Mouse (Mus musculus) urinary bladder, adult 2 months (tissue): ENCODE results near the gene Nsmce3. TPM values are rescaled to one million over a fixed set of nuclear protein-coding genes. Genes with fewer than 3 reads are reported as not detected.

Source experiments
- DNase-seq: peaks from one replicate; pipeline ENCODE4 v3.0.0; 2022; ENCODE audit warnings: low spot score
- polyA plus RNA-seq: library from polyadenylated mRNA; depleted of rRNA; stranded (reverse); fragments of >200 nt; gene quantifications from 2 replicates; pipeline ENCODE4 v1.2.3, GENCODE M21; 2012; rRNA removed

Gene Nsmce3
- 5.7 and 6.0 TPM in 2 replicates for polyA plus RNA-seq

- DNase-seq: peak; percentile 95
These were observed at the start of gene Nsmce3 for GRCm38 (mm10) chr7:64872743-64873241. Gene Nsmce3 (minus strand): TSS chr7:64872997.

DNA sequence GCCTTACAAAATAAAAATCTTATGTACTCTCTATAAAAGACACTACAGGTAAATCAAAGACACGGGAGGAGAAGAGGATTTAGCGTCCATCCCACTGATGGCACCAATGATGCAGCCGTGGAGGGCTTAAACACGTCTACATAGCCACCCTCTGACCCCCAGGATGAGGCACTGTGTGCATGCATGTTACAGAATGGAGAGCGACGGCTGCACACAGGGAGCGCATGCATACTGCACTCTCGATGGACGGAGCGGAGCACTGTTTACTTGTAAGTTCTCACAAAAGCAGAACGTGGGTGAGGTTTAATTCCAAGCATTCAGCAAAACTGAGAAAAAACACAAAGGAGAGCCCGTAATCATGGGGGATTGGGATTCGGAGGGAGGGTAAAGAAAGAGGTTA is 48.4 kb upstream of the Nsmce3 start:
- DNase-seq: no peak

DNA sequence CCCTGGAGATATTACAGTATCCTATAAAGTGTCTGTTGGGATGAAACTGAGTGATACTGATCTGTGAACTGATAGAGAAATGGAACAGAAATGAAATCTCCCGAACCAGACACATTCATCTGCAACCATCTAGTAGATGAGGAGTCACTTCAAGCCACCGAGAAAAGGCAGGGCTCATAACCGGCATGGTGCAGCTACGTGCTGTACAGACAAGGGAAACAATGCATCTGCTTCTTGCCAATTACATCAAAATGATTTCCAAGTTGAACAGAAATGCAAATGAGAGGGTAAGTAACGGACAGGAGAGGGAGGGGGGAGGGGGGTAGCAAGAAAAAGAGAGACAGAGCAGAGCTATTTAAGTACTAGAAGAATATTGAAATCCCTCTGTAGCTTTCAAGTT is 47.9 kb upstream of the Nsmce3 start:
- no peak for DNase-seq

DNA sequence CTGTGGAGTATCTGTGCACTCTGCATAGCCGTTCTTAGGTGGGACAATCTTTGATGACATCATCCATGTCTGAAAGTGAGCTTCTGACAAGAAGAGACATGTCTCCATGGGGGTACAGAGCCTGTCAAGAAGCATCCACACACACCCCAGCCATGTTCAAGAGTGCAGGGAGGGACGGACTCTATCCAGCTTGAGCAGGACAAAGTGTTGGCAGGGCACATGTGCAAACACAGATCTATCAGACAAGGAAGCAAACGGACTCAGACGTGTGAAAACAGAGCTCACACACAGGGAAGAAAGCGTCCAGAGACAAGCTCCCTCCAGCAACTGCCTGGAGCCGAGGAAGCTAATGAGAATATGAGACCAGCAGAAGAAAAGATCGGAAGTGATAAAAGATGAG is 43.9 kb upstream of the Nsmce3 start:
- no peak for DNase-seq

DNA sequence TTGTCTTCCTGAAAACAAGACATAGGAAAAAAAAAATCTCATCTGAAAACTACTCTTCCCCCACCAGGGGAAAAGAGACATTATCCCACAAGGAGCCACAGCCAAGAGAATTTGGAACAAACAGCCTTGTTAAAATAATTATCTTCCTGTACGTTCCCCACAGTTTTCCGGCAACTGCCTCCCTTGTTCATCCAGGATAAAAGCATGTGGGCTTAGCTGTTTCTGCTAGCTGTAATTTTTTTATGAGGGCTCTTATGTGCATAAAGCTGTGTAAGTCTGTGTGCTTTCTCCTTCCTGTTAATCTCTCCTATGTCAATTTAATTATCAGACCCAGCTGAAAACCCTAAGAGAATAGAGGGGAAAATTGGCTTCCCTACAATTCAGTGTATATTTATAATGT is 42.3 kb upstream of the Nsmce3 start:
- no peak for DNase-seq

DNA sequence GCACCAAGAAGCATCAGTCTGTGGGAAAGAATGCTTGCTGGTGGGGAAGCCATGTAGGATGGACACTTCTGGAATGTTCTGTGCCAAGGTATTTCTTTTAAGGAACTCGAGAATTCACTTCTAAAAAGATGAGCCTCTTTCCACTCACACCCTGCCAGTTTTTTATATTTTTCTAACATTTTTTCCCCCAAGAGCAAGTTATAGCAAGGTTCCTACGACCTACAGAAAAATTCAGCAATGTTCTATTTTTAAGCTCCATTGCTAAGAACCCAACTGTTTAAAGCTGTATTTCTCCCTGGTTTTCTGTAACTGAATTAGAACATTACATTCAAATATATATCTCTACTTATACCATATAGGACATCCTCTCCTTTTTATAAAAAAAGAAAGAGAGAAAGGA is 39.1 kb upstream of the Nsmce3 start:
- no peak for DNase-seq

DNA sequence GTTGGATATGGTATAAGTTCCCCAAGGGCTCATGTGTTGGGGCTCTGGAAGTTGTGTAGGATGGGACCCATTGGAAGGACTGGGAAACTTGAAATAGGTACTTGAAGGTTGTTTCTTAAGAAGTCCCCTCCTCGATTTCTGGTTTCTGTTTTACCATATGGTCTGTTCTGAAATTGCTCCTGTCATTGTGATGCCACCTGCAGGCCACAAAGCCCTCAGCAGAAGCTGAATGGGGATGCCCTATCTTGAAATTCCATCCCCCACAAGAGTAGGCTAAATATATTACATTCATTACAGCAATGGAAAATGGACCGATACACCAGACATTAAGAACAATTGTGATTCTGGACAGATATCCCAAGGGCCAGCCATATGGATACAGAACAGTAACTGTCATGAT is 37.4 kb upstream of the Nsmce3 start:
- DNase-seq: no peak

GRCm38 (mm10) chr7:64906955-64907354 is 34.2 kb upstream of the Nsmce3 start:
- no peak for DNase-seq

DNA sequence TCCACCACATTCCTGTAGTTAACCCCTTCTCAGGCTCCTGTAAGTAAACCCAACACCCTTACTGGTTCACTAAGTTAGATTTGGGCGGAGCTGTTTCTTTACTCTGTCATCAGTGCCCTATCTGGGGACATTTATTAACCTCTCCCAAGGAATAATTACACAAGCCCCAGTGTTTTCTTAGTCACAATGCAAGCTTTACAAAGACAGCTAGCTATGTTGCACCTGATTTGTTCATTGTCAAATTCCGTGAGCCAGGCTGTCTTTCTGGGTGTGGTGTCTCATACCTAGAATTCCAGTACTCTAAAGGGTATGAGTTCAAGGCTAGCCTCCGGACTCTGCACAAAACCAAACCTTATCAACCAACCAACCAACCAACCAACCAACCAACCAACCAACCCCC is 32.7 kb upstream of the Nsmce3 start:
- no peak for DNase-seq

GRCm38 (mm10) chr7:64900249-64900648 is 27.5 kb upstream of the Nsmce3 start:
- no peak for DNase-seq

DNA sequence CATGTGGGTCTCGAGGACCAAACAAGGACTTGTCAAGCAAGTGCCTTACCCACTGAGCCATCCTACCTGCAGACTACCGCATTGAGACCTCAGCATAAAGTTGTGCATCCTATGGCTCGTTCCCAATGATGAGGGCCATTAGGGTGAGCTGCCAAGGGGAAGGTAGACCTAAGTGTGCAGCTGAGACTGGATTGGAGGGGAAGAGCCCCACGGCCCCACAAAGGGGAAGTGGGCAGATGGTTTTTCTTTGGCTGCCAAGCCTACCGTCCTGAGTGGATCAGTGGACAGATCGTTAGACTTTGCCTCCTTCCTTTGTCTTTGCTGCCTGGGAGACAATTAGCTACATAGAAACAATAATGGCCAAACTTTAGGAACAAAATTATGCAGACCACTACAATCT is 23.8 kb upstream of the Nsmce3 start:
- DNase-seq: no peak

DNA sequence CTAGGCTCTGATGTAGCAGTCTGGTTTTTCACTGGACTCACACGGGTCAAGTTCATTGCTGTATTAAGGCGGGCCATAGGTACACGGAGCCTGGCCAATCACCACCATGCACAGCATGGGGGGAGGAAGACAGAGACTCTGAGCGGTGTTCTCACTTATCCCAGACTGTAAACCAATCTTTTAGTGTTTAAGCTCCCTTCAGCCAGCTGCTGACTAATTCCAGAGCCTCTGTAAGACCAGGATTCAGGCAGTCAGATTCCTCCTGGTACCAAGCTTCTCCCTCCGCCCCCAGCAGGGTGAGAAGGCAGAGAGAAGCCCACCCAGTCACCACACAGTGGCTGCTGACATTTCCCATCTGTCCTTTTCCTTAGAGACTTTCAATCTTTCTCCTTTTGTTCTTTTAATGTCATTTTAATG is 22.9 kb upstream of the Nsmce3 start:
- DNase-seq: no peak

DNA sequence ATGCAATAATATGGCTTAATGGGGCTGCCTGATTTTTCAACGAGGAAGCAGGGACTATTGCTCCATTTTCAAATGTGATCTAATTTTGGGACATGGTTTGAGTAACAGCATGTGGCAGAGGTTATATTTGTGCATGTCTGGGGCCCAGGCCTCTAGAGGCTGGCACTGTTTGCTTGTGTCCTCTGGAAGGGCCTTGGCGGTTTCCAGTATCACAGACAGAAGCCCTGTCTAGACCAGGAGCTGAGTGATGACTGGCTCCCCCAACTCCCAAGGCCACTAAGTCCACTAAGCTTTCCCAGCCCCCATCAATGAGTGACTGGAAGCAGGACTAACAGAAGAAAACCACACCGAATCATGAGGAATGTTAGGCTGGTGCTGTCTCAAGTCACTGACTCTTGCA is 18.3 kb upstream of the Nsmce3 start:
- no peak for DNase-seq

DNA sequence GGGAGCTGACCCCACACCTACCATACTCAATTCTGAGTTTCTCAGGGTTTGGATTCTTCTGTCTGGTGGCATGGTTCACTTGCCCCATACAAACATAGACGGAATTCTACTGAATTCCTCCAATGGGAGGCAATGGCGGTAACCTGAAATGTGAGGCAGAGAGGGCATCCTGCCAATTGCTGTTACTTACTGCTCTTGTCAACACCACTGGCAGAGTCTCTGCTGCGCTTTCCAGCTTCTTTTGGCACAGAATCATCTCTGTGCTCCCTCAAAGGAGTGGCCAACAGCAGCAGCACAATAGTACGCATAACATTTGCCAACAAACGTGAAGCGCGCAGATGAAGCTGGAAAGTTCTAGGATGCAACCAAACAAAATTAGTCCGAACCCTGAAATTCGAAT is 17.1 kb upstream of the Nsmce3 start:
- no peak for DNase-seq

DNA sequence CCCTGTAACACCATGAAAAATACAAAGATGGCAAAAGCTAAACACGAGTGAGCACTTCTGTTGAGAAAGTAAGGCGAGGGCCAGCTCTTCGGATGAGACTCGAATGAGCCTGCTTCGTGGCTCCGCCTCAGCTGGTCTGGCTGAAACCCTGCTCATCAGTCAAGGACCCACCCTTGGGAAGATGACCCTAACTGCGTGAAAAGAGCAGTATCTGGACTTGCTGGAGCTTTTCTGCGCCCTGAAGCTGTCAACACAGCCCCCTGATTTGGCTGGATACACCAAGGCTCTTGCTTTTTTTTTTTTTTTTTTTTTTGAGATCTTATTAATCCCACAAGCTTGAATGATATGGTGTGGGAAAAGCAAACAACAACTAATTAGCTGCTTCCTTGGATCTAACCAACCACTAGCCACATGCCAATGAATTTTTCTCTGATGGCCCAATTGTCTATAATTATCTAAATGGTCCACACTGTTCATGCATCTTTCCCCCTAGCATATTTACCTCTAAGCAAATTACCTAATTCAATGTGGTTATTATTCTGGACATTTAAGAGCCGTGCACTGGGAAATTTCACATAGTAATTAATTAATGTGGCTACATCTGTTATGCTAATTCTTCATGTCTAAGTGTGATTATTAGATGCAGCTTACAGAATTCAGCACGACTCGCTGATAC is 11.5 kb upstream of the Nsmce3 start:
- no peak for DNase-seq

DNA sequence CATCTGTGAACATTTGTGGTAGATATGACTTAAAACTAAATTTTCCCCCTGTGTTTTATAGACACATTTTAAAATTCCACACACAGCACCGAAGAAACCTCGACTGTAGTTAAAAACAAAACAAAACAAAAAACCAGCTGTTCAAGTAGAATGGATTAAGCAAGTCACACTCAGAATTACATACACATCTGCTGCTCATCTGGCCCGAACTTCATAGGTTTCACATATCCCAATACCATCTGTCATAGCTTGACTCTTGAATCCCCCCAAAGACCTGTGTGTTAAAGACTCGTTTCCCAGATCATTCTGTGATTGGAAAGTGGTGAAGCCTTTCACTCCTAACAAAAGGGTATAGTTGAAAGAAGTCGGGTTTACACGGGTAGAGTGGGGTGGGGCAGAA is 9.4 kb upstream of the Nsmce3 start:
- no peak for DNase-seq

DNA sequence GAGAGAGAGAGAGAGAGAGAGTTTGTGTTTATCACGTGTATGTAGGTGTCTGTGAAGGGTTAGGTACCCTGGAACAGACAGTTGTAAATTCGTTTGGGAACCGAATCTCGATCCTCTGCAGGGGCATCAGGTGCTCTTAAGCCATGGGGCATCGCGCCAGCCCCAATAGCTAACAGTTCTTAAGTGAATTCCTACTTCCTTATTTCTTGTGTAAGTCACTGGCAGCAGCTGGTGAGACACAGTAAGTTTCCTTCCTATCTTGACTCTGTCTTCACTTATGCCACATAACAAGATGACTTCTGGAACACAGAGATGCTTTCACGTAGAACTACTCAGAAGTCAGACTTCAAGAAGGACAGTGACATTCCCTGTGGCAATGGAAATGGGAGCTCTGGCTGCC is 8.6 kb upstream of the Nsmce3 start:
- DNase-seq: no peak

DNA sequence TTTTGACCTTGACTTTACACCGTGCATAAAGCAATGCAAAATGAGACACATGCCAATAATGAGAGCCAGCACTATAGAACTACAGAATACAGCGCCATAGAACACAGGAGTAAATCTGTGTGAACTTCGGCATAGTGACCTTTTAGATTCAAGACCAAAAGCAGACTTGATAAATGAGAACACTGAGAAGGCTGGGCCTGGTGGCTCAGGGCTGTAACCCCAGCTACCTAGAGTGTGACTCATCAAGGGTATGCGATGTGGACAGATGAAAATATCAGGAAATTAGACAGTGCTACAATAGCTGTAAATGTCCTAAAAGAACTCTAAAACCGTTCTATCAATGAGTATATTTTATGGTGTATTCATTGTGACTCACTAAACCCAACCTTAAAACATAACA is 7.6 kb upstream of the Nsmce3 start:
- DNase-seq: no peak

DNA sequence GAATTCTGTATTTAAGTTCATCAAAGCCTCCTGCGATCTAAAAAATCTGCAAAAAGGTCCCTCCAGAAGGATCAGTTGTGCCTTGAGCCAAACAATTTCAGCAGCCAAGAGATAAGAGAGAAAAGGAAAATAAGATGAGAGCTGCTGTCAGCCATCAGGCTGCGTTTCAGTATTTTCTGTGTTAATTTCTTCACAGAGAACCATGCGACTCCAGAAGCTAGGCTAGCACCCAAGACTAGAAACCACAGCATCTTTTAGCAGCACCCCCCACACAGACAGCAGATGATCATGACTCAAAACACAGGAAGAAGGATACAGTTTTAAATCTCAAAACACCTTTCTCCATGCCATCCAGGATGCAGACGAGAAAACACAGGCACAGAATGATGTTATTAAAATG is 2.1 kb upstream of the Nsmce3 start:
- no peak for DNase-seq

GRCm38 (mm10) chr7:64873266-64873665 is 469 bp upstream of the Nsmce3 start:
- DNase-seq: no peak

- DNase-seq: no peak
These were observed 632 bp downstream of the Nsmce3 start for GRCm38 (mm10) chr7:64871987-64872742.

DNA sequence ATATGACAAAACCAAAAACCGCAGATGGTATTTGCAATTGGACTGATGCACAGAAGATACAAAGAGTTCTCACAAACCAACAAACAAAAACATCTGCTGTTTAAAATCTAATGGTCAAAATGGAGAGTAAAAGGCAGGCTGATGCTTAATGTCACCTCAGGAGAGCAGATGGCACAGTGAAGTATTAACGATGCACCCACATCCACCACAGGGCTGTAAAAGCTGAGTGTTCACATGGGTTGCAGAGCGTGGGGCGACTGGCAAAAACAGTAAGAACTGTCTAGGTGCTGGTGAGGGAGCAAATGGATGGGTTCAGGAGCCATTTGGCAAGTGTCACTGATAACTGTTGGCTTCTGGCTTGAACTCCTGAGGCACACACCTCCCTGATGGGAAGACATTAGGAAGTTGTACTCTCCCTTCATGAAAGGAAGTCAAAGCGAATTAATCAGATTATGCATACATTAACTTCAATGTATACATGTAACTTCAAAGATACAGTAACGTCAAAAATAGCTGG is 3.2 kb downstream of the Nsmce3 start:
- no peak for DNase-seq

DNA sequence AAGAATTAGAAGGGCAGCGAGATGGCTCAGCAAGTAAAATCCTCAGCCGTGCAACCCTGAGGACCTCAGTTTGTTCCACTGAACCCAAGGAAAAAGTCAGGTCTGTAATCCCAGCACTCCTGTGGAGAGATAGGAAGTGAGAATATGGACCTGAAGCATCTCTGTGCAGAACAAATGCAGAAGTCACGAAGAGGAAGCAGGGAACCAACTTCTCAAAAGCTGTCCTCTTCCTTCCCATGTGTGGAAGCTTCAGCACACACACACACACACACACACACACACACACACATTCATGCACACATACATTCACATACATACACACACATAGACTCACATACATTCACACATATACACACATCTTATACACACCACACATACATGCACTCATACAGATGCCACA is 9.3 kb downstream of the Nsmce3 start:
- no peak for DNase-seq
